Mouse (Mus musculus): ENCODE measurements around the gene Timd2. TPM values are rescaled to one million over a fixed set of nuclear protein-coding genes. Genes with fewer than 3 reads are reported as not detected.
"Not testable (repeated sequence)": the region's sequence is repeated elsewhere in the genome, so short reads cannot be mapped to it uniquely, and the experiment has no call there.

Gene Timd2
- polyA plus RNA-seq, 1 experiment = not detected

DNA sequence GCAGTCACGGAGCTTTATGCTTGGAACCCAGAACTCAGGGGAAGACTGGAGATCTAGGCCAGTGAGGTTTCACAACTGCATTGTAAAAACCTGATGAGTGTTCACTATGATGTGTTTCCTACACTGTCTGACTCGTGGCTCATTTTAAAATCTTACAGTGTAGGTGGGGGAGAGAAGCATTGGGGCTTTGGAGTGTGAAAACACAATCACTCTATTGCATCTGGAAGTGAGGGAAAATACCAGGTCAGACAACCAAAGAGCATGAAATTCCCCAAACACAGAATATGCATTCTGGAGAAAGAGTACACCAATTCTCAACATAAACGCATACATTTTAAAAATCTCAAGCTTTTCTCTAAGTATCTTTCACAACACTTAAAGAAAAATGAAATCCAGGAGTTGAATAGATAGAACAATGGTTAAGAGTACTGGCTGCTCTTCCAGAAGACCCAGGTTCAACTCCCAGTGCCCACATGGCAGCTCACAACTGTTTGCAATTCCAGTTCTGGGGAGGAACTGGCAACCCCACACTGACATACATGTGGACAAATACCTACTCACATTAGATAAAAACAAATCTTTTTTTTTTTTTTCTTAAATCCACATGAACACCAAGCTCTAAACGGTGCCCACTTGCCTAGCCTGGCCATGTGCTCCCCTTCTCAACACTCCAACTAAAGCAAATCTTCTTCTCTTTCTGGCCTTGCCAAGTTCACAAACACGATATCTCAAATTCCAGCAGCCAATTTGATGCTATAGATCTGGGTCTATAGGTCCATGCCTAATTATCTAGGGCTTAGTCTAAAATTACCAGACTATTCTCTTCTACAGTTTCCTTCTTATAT is 9.2 kb downstream of the Timd2 start:
- H3K36me3 ChIP-seq (ENCODE audit: control insufficient read depth, insufficient read depth) = no peaks in the 10 kb centered on the region
- no peak overlapping the region for H3K4me3 ChIP-seq
- TF ChIP-seq TCF12 (IDR thresholded peaks at IDR 0.05; ENCODE audit: insufficient read depth, poor library complexity, severe bottlenecking) = no peak
- TF ChIP-seq MAX (IDR thresholded peaks at IDR 0.05; ENCODE audit: low read depth) = no peak
- TF ChIP-seq REST (IDR thresholded peaks at IDR 0.05; ENCODE audit: insufficient read depth, insufficient read length) = no peak
- TF ChIP-seq SRF (IDR thresholded peaks at IDR 0.05; ENCODE audit: control insufficient read depth, insufficient read length, low read depth) = no peak
- no peak for TF ChIP-seq TCF3 (IDR thresholded peaks at IDR 0.05; ENCODE audit: insufficient read length, low read depth)
- TF ChIP-seq POLR2AphosphoS2 (IDR thresholded peaks at IDR 0.05; ENCODE audit: insufficient read length, low read depth) = no peak
- TF ChIP-seq POLR2A (IDR thresholded peaks at IDR 0.05; ENCODE audit: insufficient read length, low read depth) = no peak
- no peak for TF ChIP-seq CEBPB (IDR thresholded peaks at IDR 0.05; ENCODE audit: insufficient read depth, poor library complexity, severe bottlenecking)
- TF ChIP-seq MYOD1 (IDR thresholded peaks at IDR 0.05; ENCODE audit: control insufficient read depth in 1 of 3, insufficient read length in 2 of 3, low read depth in 2 of 3) = no peak
- H3K27me3 ChIP-seq (ENCODE audit: control insufficient read depth, insufficient read depth, insufficient read length) = no peaks in the 10 kb centered on the region
- no peak overlapping the region for H3ac ChIP-seq (ENCODE audit: control insufficient read depth, insufficient read length)
- no peaks in the 10 kb centered on the region for H3K79me2 ChIP-seq (ENCODE audit: control insufficient read depth, insufficient read depth)
- H3K4me2 ChIP-seq (ENCODE audit: low read depth) = no peak overlapping the region

DNA sequence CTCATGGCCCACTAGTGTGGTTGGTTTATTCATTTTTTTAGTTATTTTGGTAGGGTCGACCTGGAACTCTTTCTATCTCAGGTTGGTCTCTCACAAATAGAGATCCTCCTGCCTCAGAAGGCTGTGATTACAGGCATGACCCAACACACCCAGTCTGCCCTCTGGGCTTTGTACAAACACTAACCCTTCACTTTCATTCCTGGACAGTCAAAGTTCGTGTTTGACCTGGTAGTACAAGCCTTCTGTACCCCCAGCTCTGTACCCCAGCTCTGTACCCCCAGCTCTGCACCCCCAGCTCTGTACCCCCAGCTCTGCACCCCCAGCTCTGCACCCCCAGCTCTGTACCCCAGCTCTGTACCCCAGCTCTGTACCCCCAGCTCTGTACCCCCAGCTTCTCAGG is 11.0 kb downstream of the Timd2 start:
- not testable (repeated sequence) for H3K27me3 ChIP-seq (ENCODE audit: control insufficient read depth, insufficient read depth, insufficient read length); H3ac ChIP-seq (ENCODE audit: control insufficient read depth, insufficient read length); H3K79me2 ChIP-seq (ENCODE audit: control insufficient read depth, insufficient read depth)

DNA sequence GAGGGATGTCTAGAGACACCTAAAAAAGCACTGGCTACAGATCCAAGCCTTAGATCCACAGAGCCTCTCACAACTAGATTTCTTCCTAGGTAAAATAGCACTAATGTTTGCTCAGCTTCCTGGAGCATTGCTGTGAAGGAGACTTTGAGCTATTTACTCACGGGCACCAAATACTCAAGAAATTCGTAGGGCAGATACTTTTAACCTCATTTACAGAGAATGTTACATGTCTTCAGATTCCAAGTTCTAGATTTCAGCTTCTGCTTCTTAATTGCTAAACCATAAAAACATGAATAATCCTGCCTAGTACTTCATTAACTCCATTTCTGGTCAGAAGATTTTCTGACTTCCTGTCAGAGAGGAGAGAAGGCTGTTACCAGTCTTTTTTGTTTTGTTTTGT is 16.7 kb downstream of the Timd2 start:
- H3ac ChIP-seq (ENCODE audit: control insufficient read depth, insufficient read length) = no peak overlapping the region
- H3K4me2 ChIP-seq (ENCODE audit: low read depth) = no peak overlapping the region
- no peaks in the 10 kb centered on the region for H3K79me2 ChIP-seq (ENCODE audit: control insufficient read depth, insufficient read depth)
- TF ChIP-seq TCF3 (IDR thresholded peaks at IDR 0.05; ENCODE audit: insufficient read length, low read depth) = no peak
- no peak for TF ChIP-seq USF1 (IDR thresholded peaks at IDR 0.05; ENCODE audit: low read depth)
- TF ChIP-seq POLR2A (IDR thresholded peaks at IDR 0.05; ENCODE audit: insufficient read length, low read depth) = no peak
- TF ChIP-seq MAX (IDR thresholded peaks at IDR 0.05; ENCODE audit: low read depth) = no peak
- TF ChIP-seq POLR2AphosphoS2 (IDR thresholded peaks at IDR 0.05; ENCODE audit: insufficient read length, low read depth) = no peak
- TF ChIP-seq REST (IDR thresholded peaks at IDR 0.05; ENCODE audit: insufficient read depth, insufficient read length) = no peak
- TF ChIP-seq MYOG (IDR thresholded peaks at IDR 0.05; ENCODE audit: control insufficient read depth in 1 of 3, insufficient read depth in 1 of 3, insufficient read length in 2 of 3, low read depth in 2 of 3) = no peak
- TF ChIP-seq CEBPB (IDR thresholded peaks at IDR 0.05; ENCODE audit: insufficient read depth, poor library complexity, severe bottlenecking) = no peak
- no peak for TF ChIP-seq MYOD1 (IDR thresholded peaks at IDR 0.05; ENCODE audit: control insufficient read depth in 1 of 3, insufficient read length in 2 of 3, low read depth in 2 of 3)
- TF ChIP-seq TCF12 (IDR thresholded peaks at IDR 0.05; ENCODE audit: insufficient read depth, poor library complexity, severe bottlenecking) = no peak
- TF ChIP-seq E2F4 (IDR thresholded peaks at IDR 0.05; ENCODE audit: insufficient read depth) = no peak
- no peak for TF ChIP-seq SRF (IDR thresholded peaks at IDR 0.05; ENCODE audit: control insufficient read depth, insufficient read length, low read depth)
- no peak overlapping the region for H3K4me3 ChIP-seq
- H3K27me3 ChIP-seq (ENCODE audit: control insufficient read depth, insufficient read depth, insufficient read length) = no peaks in the 10 kb centered on the region
- H3K36me3 ChIP-seq (ENCODE audit: control insufficient read depth, insufficient read depth) = no peaks in the 10 kb centered on the region

More for the DNA sequence above, 11.0 kb downstream of the Timd2 start:
- H3K4me2 ChIP-seq (ENCODE audit: low read depth); H3K4me3 ChIP-seq; H3K36me3 ChIP-seq (ENCODE audit: control insufficient read depth, insufficient read depth): not testable (repeated sequence)

DNA sequence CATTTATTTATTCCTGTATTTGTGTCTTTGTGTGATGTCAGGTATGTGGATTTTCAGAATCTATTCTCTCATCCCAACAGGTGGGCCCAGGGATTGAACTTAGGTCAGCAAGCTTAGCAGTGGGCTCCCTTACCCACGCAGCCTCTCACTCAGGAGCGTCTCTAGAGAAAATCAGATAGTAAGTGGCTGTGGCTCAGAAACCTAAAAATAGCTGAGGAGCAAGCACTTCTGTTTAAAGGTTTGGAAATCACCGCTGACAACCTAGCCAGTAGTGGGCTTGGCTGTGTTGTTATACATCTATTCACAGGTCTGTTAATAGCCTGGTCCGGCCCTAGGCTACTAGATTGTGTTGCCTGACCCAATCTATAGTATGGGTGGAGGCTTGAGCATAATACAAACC is 23.1 kb downstream of the Timd2 start:
- H3K36me3 ChIP-seq (ENCODE audit: control insufficient read depth, insufficient read depth) = no peaks in the 10 kb centered on the region
- TF ChIP-seq CEBPB (IDR thresholded peaks at IDR 0.05; ENCODE audit: insufficient read depth, poor library complexity, severe bottlenecking) (no peak), USF1 (IDR thresholded peaks at IDR 0.05; ENCODE audit: low read depth) (no peak)
- no peak overlapping the region for H3K4me3 ChIP-seq
- H3K27me3 ChIP-seq (ENCODE audit: control insufficient read depth, insufficient read depth, insufficient read length) = no peaks in the 10 kb centered on the region
- H3K4me2 ChIP-seq (ENCODE audit: low read depth) = no peak overlapping the region
- no peak overlapping the region for H3ac ChIP-seq (ENCODE audit: control insufficient read depth, insufficient read length)
- no peaks in the 10 kb centered on the region for H3K79me2 ChIP-seq (ENCODE audit: control insufficient read depth, insufficient read depth)

DNA sequence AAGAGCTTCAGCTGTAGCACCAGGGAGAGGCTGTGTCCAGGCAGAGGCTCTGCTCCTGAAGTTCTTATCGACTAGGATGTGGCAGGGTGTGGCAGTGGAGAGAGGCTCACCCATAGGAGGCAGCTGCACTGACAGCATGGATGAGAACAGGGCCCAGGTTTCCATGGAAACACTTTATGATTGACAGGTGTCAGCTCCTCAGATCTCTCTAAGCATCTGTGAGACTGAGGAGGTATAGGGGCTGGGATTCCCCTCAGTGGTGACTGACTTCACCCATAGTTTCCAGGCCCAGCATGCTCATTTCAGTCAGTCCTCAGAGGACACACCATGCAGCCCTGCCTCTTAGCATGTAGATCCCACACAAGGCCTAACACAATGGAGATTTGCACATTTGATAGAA is 24.0 kb downstream of the Timd2 start:
- TF ChIP-seq MYOD1 (IDR thresholded peaks at IDR 0.05; ENCODE audit: control insufficient read depth in 1 of 3, insufficient read length in 2 of 3, low read depth in 2 of 3) (no peak), TCF3 (IDR thresholded peaks at IDR 0.05; ENCODE audit: insufficient read length, low read depth) (no peak), SRF (IDR thresholded peaks at IDR 0.05; ENCODE audit: control insufficient read depth, insufficient read length, low read depth) (no peak), USF1 (IDR thresholded peaks at IDR 0.05; ENCODE audit: low read depth) (no peak), CEBPB (IDR thresholded peaks at IDR 0.05; ENCODE audit: insufficient read depth, poor library complexity, severe bottlenecking) (no peak), TCF12 (IDR thresholded peaks at IDR 0.05; ENCODE audit: insufficient read depth, poor library complexity, severe bottlenecking) (no peak), POLR2AphosphoS2 (IDR thresholded peaks at IDR 0.05; ENCODE audit: insufficient read length, low read depth) (no peak), E2F4 (IDR thresholded peaks at IDR 0.05; ENCODE audit: insufficient read depth) (no peak), MYOG (IDR thresholded peaks at IDR 0.05; ENCODE audit: control insufficient read depth in 1 of 3, insufficient read depth in 1 of 3, insufficient read length in 2 of 3, low read depth in 2 of 3) (no peak)
- no peak overlapping the region for H3ac ChIP-seq (ENCODE audit: control insufficient read depth, insufficient read length)
- H3K27me3 ChIP-seq (ENCODE audit: control insufficient read depth, insufficient read depth, insufficient read length) = no peaks in the 10 kb centered on the region
- no peaks in the 10 kb centered on the region for H3K36me3 ChIP-seq (ENCODE audit: control insufficient read depth, insufficient read depth)
- H3K79me2 ChIP-seq (ENCODE audit: control insufficient read depth, insufficient read depth) = no peaks in the 10 kb centered on the region
- no peak overlapping the region for H3K4me3 ChIP-seq
- H3K4me2 ChIP-seq (ENCODE audit: low read depth) = no peak overlapping the region

Data from myocyte (in vitro differentiated cells).